Mouse (Mus musculus) heart, embryonic 13.5 days (tissue): Measurements from ENCODE around the gene Snx27. TPM values are rescaled to one million over a fixed set of nuclear protein-coding genes. Genes with fewer than 3 reads are reported as not detected.

ENCODE experiments used
- ATAC-seq: fragments of 200-750 bp; cut with Nextera tagmentation; 2 replicates; pipeline ENCODE4 v1.8.0; 2017; ENCODE audit warnings: moderate TSS enrichment; ENCODE audit not compliant: insufficient number of reproducible peaks, low FRiP score, low TSS enrichment; ENCODE audit errors: extremely low read depth
- H3K27ac ChIP-seq: fragments of 300-500 bp; sonication (generic); replicated peaks from 2 replicates; pipeline ENCODE4 v1.5.1; 2015; ENCODE audit warnings: moderate library complexity, mild to moderate bottlenecking, inconsistent platforms
- H3K27me3 ChIP-seq: fragments of 300-500 bp; sonication (generic); replicated peaks from 2 replicates; pipeline ENCODE4 v1.6.1; 2015; ENCODE audit warnings: mild to moderate bottlenecking, inconsistent platforms
- H3K36me3 ChIP-seq: fragments of 300-500 bp; sonication (generic); 2 replicates; pipeline ENCODE4 v1.6.1; 2015; ENCODE audit warnings: mild to moderate bottlenecking, inconsistent platforms
- H3K4me1 ChIP-seq: fragments of 300-500 bp; sonication (generic); 2 replicates; pipeline ENCODE4 v1.6.1; 2015; ENCODE audit warnings: inconsistent platforms
- H3K4me2 ChIP-seq: fragments of 300-500 bp; sonication (generic); 2 replicates; pipeline ENCODE4 v1.6.1; 2015; ENCODE audit warnings: inconsistent platforms, mild to moderate bottlenecking, moderate library complexity
- H3K4me3 ChIP-seq: fragments of 300-500 bp; sonication (generic); 2 replicates; pipeline ENCODE4 v1.5.1; 2015; ENCODE audit warnings: moderate library complexity, mild to moderate bottlenecking, inconsistent platforms
- H3K9ac ChIP-seq: fragments of 300-500 bp; sonication (generic); 2 replicates; pipeline ENCODE4 v1.6.1; 2015; ENCODE audit warnings: inconsistent platforms, mild to moderate bottlenecking, moderate library complexity
- H3K9me3 ChIP-seq: fragments of 300-500 bp; sonication (generic); 2 replicates; pipeline ENCODE4 v1.6.1; 2016; ENCODE audit warnings: inconsistent platforms
- WGBS: fragments of 180-500 bp; shearing (Covaris S2); methylation state at CpG from one replicate; pipeline ENCODE4 v1.1.7; 2015; ENCODE audit warnings: mixed read lengths; 5-methylcytosine and 5-hydroxymethylcytosine counted together
- polyA plus RNA-seq: library from polyadenylated mRNA; unstranded; fragments of >200 nt; fragmentation: Nextera tagmentation; extraction: Ambion mirVana; gene quantifications from 2 replicates; pipeline ENCODE4 v1.2.1, GENCODE M21; 2015

The Snx27 gene
- polyA plus RNA-seq, 1 experiment from 2014 or later = 32.8 TPM

DNA sequence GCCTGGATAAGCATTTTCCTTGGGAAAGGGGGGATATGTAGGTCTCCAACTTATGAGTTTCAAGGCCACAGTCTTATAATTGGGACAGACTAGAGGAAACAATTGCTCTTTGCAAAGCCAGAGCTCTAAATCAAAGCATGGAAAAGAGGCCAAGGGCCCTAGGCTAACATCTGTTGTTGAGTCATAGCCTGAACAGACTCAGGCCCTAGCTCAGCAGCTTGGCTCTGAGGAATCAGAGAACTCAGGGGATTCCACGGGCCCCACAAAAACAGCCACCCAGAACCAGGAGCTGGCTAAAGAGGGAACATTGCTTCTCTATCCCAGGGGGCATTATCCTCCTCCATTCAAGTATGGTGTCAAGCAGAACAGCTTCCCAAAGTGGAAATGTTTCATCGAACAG, 28.1 kb upstream of the Snx27 start:
- Histone ChIP-seq H3K27ac (no peak overlapping the region), H3K27me3 (no peaks in the 10 kb centered on the region), H3K36me3 (0 out of 2 replicates have a peak, but pooled peaks cover 5% of the 10 kb centered on the region), H3K4me2 (no peak overlapping the region), H3K4me3 (no peak overlapping the region), H3K4me1 (peaks cover 23% of the 10 kb centered on the region), H3K9ac (no peak overlapping the region), H3K9me3 (no peaks in the 10 kb centered on the region)
- ATAC-seq = no peak
- WGBS = 79% methylated on average over 2 of the region's 2 CpGs

- 88% methylated on average over 3 of the region's 3 CpGs for whole genome bisulfite sequencing
- Histone ChIP-seq H3K36me3 (no peaks in the 10 kb centered on the region), H3K4me1 (peaks cover 23% of the 10 kb centered on the region), H3K27me3 (no peaks in the 10 kb centered on the region), H3K9ac (no peak overlapping the region), H3K27ac (no peak overlapping the region), H3K4me2 (no peak overlapping the region), H3K4me3 (no peak overlapping the region), H3K9me3 (no peaks in the 10 kb centered on the region)
- ATAC-seq = no peak
Measured at GRCm38 (mm10) chr3:94609621-94610020, 27.1 kb upstream of the Snx27 start.

- Histone ChIP-seq H3K4me3 (no peak overlapping the region), H3K4me2 (no peak overlapping the region), H3K9me3 (no peaks in the 10 kb centered on the region), H3K27ac (no peak overlapping the region), H3K9ac (no peak overlapping the region), H3K36me3 (no peaks in the 10 kb centered on the region), H3K27me3 (no peaks in the 10 kb centered on the region), H3K4me1 (no peaks in the 10 kb centered on the region)
- 2% methylated on average over 4 of the region's 4 CpGs for WGBS
- ATAC-seq = no peak
Measured at GRCm38 (mm10) chr3:94601959-94602358, 19.4 kb upstream of the Snx27 start.

DNA sequence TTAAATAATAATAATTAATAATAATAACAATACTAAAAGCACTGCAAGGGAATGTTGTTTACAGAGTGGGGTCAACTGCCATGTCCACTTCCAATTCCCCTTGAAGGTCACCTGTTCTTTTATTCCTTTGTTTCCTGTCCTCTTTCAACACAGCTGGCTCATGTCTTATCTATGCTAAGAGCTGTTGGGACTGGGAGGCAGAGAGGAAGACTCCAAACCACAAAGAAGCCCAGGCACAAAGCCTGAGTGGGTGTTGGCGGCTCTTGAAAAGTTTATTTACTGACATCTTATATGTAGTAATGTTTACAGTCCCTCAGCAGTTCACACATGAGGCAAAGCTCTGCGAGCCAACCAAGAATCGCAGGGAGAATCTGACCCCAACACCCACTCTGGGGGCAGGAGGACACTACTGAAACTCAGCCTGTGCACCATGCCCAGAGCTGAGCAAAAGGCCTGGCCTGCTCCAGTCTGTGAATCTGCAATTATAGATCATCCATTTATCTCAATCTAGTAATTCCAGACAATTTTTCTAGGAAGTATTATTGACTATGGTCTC, 14.8 kb upstream of the Snx27 start:
- Histone ChIP-seq H3K9ac (no peak overlapping the region), H3K27ac (no peak overlapping the region), H3K27me3 (no peaks in the 10 kb centered on the region), H3K4me3 (no peak overlapping the region), H3K4me1 (no peaks in the 10 kb centered on the region), H3K36me3 (no peaks in the 10 kb centered on the region), H3K4me2 (no peak overlapping the region), H3K9me3 (peaks cover 9% of the 10 kb centered on the region)
- ATAC-seq = no peak
- WGBS = 63% methylated on average over 3 of the region's 3 CpGs

DNA sequence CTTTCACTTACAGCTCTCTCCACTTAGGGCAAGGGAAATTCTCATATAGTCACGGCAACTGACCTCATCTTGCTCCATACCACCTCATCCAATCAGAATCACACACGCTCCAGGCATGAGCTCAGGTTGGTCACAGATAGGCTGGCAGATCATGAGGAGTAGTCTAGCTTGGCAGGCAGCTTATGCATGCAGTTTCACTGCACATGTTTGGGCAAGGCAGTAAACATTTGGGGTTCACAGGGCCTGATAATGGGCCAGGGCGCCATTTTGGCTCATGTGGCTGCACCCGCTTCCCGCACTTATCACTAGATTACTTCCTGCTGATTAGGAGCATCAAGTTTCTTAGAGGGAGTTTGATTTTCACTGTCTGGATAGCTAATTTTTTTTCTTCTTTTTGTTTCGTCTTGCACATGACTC, 13.4 kb upstream of the Snx27 start:
- no peak overlapping the region for H3K4me3 ChIP-seq
- no peaks in the 10 kb centered on the region for H3K27me3 ChIP-seq
- no peak overlapping the region for H3K9ac ChIP-seq
- peaks cover 9% of the 10 kb centered on the region for H3K9me3 ChIP-seq
- WGBS = 67% methylated on average over 6 of the region's 6 CpGs
- no peak overlapping the region for H3K4me2 ChIP-seq
- no peaks in the 10 kb centered on the region for H3K4me1 ChIP-seq
- ATAC-seq = no peak
- H3K36me3 ChIP-seq = no peaks in the 10 kb centered on the region
- H3K27ac ChIP-seq = no peak overlapping the region

DNA sequence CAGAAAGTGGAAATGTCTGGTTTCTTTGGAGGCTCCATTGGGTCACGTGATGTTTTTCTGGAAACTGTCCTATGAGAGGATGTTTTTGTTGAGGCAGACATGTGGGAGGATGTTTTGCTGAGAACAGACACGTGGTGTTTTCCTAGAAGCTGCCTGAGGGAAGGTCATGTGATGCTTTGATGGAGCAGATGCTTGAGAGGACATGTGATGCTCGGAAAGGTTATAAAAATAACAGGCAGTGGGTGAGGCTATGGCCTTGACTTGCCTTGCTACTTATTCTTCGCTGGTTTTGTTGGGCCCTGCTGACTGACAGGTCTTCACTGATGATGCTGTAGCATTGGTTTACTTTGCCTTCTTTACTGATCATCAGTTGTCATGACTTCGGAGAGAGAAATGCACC, 8.6 kb upstream of the Snx27 start:
- Histone ChIP-seq H3K4me2 (no peak overlapping the region), H3K27me3 (no peaks in the 10 kb centered on the region), H3K4me3 (no peak overlapping the region), H3K9ac (no peak overlapping the region), H3K9me3 (peaks cover 9% of the 10 kb centered on the region), H3K36me3 (no peaks in the 10 kb centered on the region), H3K4me1 (no peaks in the 10 kb centered on the region), H3K27ac (no peak overlapping the region)
- no peak for ATAC-seq
- 76% methylated on average over 5 of the region's 5 CpGs for WGBS

GRCm38 (mm10) chr3:94587962-94588361, 5.4 kb upstream of the Snx27 start:
- H3K36me3 ChIP-seq = no peaks in the 10 kb centered on the region
- ATAC-seq = no peak
- no peak overlapping the region for H3K4me2 ChIP-seq
- 0 out of 2 replicates have a peak, but pooled peaks cover 3% of the 10 kb centered on the region for H3K9me3 ChIP-seq
- H3K9ac ChIP-seq = no peak overlapping the region
- WGBS = 75% methylated on average over 5 of the region's 5 CpGs
- H3K27ac ChIP-seq = no peak overlapping the region
- H3K27me3 ChIP-seq = no peaks in the 10 kb centered on the region
- H3K4me1 ChIP-seq = no peaks in the 10 kb centered on the region
- H3K4me3 ChIP-seq = no peak overlapping the region

DNA sequence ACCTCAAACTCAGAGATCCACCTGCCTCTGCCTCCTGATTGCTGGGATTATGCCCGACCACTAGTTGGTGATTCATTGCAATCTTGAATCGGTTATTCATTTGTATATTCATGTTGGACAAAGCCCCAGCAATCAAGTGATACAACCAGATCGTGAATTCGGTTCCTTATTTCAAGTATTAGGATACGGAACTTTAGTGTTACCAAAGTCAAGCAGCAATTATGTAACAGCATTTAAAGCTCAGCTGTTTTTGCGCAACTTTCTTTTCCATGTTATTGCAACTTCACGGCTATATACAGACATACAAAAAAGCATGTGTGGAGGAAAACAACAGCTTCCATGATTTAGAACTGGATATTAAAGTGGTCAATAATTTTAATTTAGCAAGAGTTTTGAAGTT, 428 bp upstream of the Snx27 start:
- no peak for ATAC-seq
- H3K4me1 ChIP-seq = peaks cover 24% of the 10 kb centered on the region
- H3K4me2 ChIP-seq = peak overlapping the region; percentile 82; the same call in 1 of the 2 replicates
- H3K27me3 ChIP-seq = no peaks in the 10 kb centered on the region
- H3K4me3 ChIP-seq = peak overlapping the region; percentile 87
- no peak overlapping the region for H3K9ac ChIP-seq
- no peaks in the 10 kb centered on the region for H3K9me3 ChIP-seq
- H3K36me3 ChIP-seq = no peaks in the 10 kb centered on the region
- 60% methylated on average over 7 of the region's 7 CpGs for WGBS
- no peak overlapping the region for H3K27ac ChIP-seq

DNA sequence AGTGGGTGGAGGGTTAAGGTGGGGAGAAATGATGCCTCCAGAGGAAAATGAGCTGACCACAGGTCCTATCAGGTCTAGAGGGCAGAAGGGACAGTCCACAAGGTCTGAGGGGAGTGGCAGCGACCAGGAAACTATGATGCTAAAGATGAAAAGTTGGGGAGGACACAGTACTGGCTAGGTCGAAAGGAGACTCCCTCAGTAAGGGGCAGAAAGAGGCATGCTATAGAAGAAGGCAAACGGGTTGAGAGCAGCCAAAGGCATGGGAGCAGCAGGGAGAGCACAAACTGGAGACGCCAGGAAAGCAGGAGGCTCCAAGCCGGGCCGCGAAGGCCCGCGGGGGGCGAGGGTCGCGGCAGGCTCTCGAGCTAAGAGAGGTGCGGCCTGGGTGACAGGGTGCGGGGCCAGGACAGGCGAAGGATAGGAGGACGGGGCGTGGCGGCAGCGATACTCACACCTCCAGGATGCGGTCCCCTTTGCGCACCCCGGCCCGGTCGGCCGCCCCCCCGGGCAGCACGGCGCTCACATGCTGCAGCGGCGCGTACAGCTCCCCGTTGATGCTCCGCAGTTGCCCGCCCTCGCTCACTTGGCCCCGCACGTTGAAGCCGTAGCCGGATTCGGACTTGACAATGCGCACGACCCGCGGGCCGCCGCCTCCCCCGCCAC, 592 bp downstream of the Snx27 start:
- Histone ChIP-seq H3K27ac (peak overlapping the region; percentile 84), H3K36me3 (no peaks in the 10 kb centered on the region), H3K4me2 (peak overlapping the region; percentile 82), H3K4me1 (peaks cover 24% of the 10 kb centered on the region), H3K9me3 (no peaks in the 10 kb centered on the region), H3K27me3 (no peaks in the 10 kb centered on the region), H3K9ac (peak overlapping the region; percentile 94), H3K4me3 (peak overlapping the region; percentile 87)
- under 1% methylated on average over 37 of the region's 48 CpGs for WGBS
- ATAC-seq = peak; percentile 74

GRCm38 (mm10) chr3:94581138-94581780, 1.3 kb downstream of the Snx27 start:
- no peaks in the 10 kb centered on the region for H3K36me3 ChIP-seq
- H3K27ac ChIP-seq = peak overlapping the region; percentile 84; the same call in 1 of the 2 replicates
- H3K9me3 ChIP-seq = no peaks in the 10 kb centered on the region
- peak overlapping the region; percentile 94 for H3K9ac ChIP-seq
- H3K27me3 ChIP-seq = no peaks in the 10 kb centered on the region
- H3K4me2 ChIP-seq = peak overlapping the region; percentile 82
- no peak for ATAC-seq
- H3K4me1 ChIP-seq = peaks cover 24% of the 10 kb centered on the region
- peak overlapping the region; percentile 87 for H3K4me3 ChIP-seq
- 5% methylated on average over 16 of the region's 16 CpGs for WGBS

- H3K4me3 ChIP-seq = no peak overlapping the region
- H3K4me2 ChIP-seq = no peak overlapping the region
- H3K27me3 ChIP-seq = no peaks in the 10 kb centered on the region
- no peaks in the 10 kb centered on the region for H3K9me3 ChIP-seq
- no peak overlapping the region for H3K27ac ChIP-seq
- WGBS = 57% methylated on average over 6 of the region's 6 CpGs
- ATAC-seq = no peak
- peaks cover 10% of the 10 kb centered on the region for H3K4me1 ChIP-seq
- H3K9ac ChIP-seq = no peak overlapping the region
- H3K36me3 ChIP-seq = peaks cover 10% of the 10 kb centered on the region
Measured at GRCm38 (mm10) chr3:94574506-94574905, 8.0 kb downstream of the Snx27 start.
